Mouse (Mus musculus): ENCODE results near the gene Wdr62. TPM values are rescaled to one million over a fixed set of nuclear protein-coding genes. Genes with fewer than 3 reads are reported as not detected.

Wdr62 gene
- total RNA-seq (2014; fragmentation: Nextera tagmentation) (16.5 and 57.9 TPM in 2 replicates), total RNA-seq (2017) (7.0 and 8.2 TPM in 2 replicates), polyA plus RNA-seq (2012) (40.3 and 59.1 TPM in 2 replicates)

- Histone ChIP-seq H3K27me3 (ENCODE audit: insufficient read depth, low read length) (0 out of 2 replicates have a peak, but pooled peaks cover 3% of the 10 kb centered on the region), H3K9me3 (replicated peaks) (no peaks in the 10 kb centered on the region), H3K4me3 (ENCODE audit: low read depth, low read length) (peak within 1 kb of the TSS; percentile 92), H3K4me1 (ENCODE audit: insufficient read depth, low read depth, low read length) (peaks cover 27% of the 10 kb centered on the region), H3K36me3 (replicated peaks) (peaks cover 24% of the 10 kb centered on the region)
- no peak for TF ChIP-seq TAL1 (conservative IDR thresholded peaks at IDR 0.05; ENCODE audit: low read depth, low read length)
- TF ChIP-seq GATA2 (IDR thresholded peaks at IDR 0.05; ENCODE audit: borderline replicate concordance, low read depth, low read length): no peak
- TF ChIP-seq CTCF (IDR thresholded peaks at IDR 0.05; ENCODE audit: low read depth, low read length): no peak
- TF ChIP-seq GATA1 (IDR thresholded peaks at IDR 0.05; ENCODE audit: borderline replicate concordance, low read length): no peak
- TF ChIP-seq POLR2AphosphoS5 (IDR thresholded peaks at IDR 0.05; ENCODE audit: insufficient replicate concordance, low read depth, low read length): no peak
- DNase-seq (ENCODE audit: low spot score): peak; percentile 99
- peak; percentile 89 for ATAC-seq (ENCODE audit: extremely low read depth, insufficient number of reproducible peaks, low FRiP score, poor library complexity, severe bottlenecking)
Measured at GRCm38 (mm10) chr7:30279951-30280669, at the start of gene Wdr62, which contains the start of gene Thap8. Gene Wdr62, minus strand, starts transcription at chr7:30280419. Gene Thap8, plus strand, starts transcription at chr7:30280094.

- DNase-seq (ENCODE audit: low spot score) (no peak), ATAC-seq (ENCODE audit: extremely low read depth, insufficient number of reproducible peaks, low FRiP score, poor library complexity, severe bottlenecking) (no peak)
- H3K4me3 ChIP-seq (ENCODE audit: low read depth, low read length): no peak overlapping the region
- no peak for TF ChIP-seq GATA1 (IDR thresholded peaks at IDR 0.05; ENCODE audit: borderline replicate concordance, low read length)
- no peak for TF ChIP-seq CTCF (IDR thresholded peaks at IDR 0.05; ENCODE audit: low read depth, low read length)
- TF ChIP-seq TAL1 (conservative IDR thresholded peaks at IDR 0.05; ENCODE audit: low read depth, low read length): no peak
- TF ChIP-seq GATA2 (IDR thresholded peaks at IDR 0.05; ENCODE audit: borderline replicate concordance, low read depth, low read length): no peak
- TF ChIP-seq POLR2AphosphoS5 (IDR thresholded peaks at IDR 0.05; ENCODE audit: insufficient replicate concordance, low read depth, low read length): no peak
- H3K4me1 ChIP-seq (ENCODE audit: insufficient read depth, low read depth, low read length): peaks cover 12% of the 10 kb centered on the region
- no peaks in the 10 kb centered on the region for H3K36me3 ChIP-seq (replicated peaks)
- H3K9me3 ChIP-seq (replicated peaks): 0 out of 2 replicates have a peak, but pooled peaks cover 3% of the 10 kb centered on the region
- H3K27me3 ChIP-seq (ENCODE audit: insufficient read depth, low read length): peaks cover 18% of the 10 kb centered on the region
Measured at GRCm38 (mm10) chr7:30328379-30328778, 48.2 kb upstream of the Wdr62 start.

GRCm38 (mm10) chr7:30327140-30327539 is 46.9 kb upstream of the Wdr62 start:
- no peak for DNase-seq (ENCODE audit: low spot score)
- 0 out of 2 replicates have a peak, but pooled peaks cover 3% of the 10 kb centered on the region for H3K9me3 ChIP-seq (replicated peaks)
- no peak for TF ChIP-seq POLR2AphosphoS5 (IDR thresholded peaks at IDR 0.05; ENCODE audit: insufficient replicate concordance, low read depth, low read length)
- no peak for TF ChIP-seq TAL1 (conservative IDR thresholded peaks at IDR 0.05; ENCODE audit: low read depth, low read length)
- no peak for TF ChIP-seq GATA2 (IDR thresholded peaks at IDR 0.05; ENCODE audit: borderline replicate concordance, low read depth, low read length)
- TF ChIP-seq CTCF (IDR thresholded peaks at IDR 0.05; ENCODE audit: low read depth, low read length): no peak
- TF ChIP-seq GATA1 (IDR thresholded peaks at IDR 0.05; ENCODE audit: borderline replicate concordance, low read length): no peak
- H3K4me1 ChIP-seq (ENCODE audit: insufficient read depth, low read depth, low read length): peaks cover 19% of the 10 kb centered on the region
- peaks cover 18% of the 10 kb centered on the region for H3K27me3 ChIP-seq (ENCODE audit: insufficient read depth, low read length)
- ATAC-seq (ENCODE audit: extremely low read depth, insufficient number of reproducible peaks, low FRiP score, poor library complexity, severe bottlenecking): no peak
- H3K4me3 ChIP-seq (ENCODE audit: low read depth, low read length): no peak overlapping the region
- no peaks in the 10 kb centered on the region for H3K36me3 ChIP-seq (replicated peaks)

- DNase-seq (ENCODE audit: low spot score): no peak
Measured at GRCm38 (mm10) chr7:30326427-30326826, 46.2 kb upstream of the Wdr62 start.

GRCm38 (mm10) chr7:30325364-30325763 is 45.1 kb upstream of the Wdr62 start:
- Histone ChIP-seq H3K27me3 (ENCODE audit: insufficient read depth, low read length) (peaks cover 18% of the 10 kb centered on the region), H3K36me3 (replicated peaks) (peaks cover 7% of the 10 kb centered on the region), H3K9me3 (replicated peaks) (0 out of 2 replicates have a peak, but pooled peaks cover 3% of the 10 kb centered on the region), H3K4me3 (ENCODE audit: low read depth, low read length) (no peak overlapping the region), H3K4me1 (ENCODE audit: insufficient read depth, low read depth, low read length) (peaks cover 28% of the 10 kb centered on the region)
- TF ChIP-seq CTCF (IDR thresholded peaks at IDR 0.05; ENCODE audit: low read depth, low read length) (peak; percentile 83), TAL1 (conservative IDR thresholded peaks at IDR 0.05; ENCODE audit: low read depth, low read length) (no peak)
- DNase-seq (ENCODE audit: low spot score) (no peak), ATAC-seq (ENCODE audit: extremely low read depth, insufficient number of reproducible peaks, low FRiP score, poor library complexity, severe bottlenecking) (no peak)

More at GRCm38 (mm10) chr7:30326427-30326826, 46.2 kb upstream of the Wdr62 start:
- no peaks in the 10 kb centered on the region for H3K36me3 ChIP-seq (replicated peaks)
- TF ChIP-seq GATA2 (IDR thresholded peaks at IDR 0.05; ENCODE audit: borderline replicate concordance, low read depth, low read length) (no peak), TAL1 (conservative IDR thresholded peaks at IDR 0.05; ENCODE audit: low read depth, low read length) (no peak), CTCF (IDR thresholded peaks at IDR 0.05; ENCODE audit: low read depth, low read length) (no peak), GATA1 (IDR thresholded peaks at IDR 0.05; ENCODE audit: borderline replicate concordance, low read length) (no peak), POLR2AphosphoS5 (IDR thresholded peaks at IDR 0.05; ENCODE audit: insufficient replicate concordance, low read depth, low read length) (no peak)
- H3K9me3 ChIP-seq (replicated peaks): 0 out of 2 replicates have a peak, but pooled peaks cover 3% of the 10 kb centered on the region
- ATAC-seq (ENCODE audit: extremely low read depth, insufficient number of reproducible peaks, low FRiP score, poor library complexity, severe bottlenecking): no peak
- no peak overlapping the region for H3K4me3 ChIP-seq (ENCODE audit: low read depth, low read length)
- H3K27me3 ChIP-seq (ENCODE audit: insufficient read depth, low read length): peaks cover 18% of the 10 kb centered on the region
- peaks cover 18% of the 10 kb centered on the region for H3K4me1 ChIP-seq (ENCODE audit: insufficient read depth, low read depth, low read length)

- H3K4me1 ChIP-seq (ENCODE audit: insufficient read depth, low read depth, low read length): peaks cover 38% of the 10 kb centered on the region
- DNase-seq (ENCODE audit: low spot score): no peak
- peaks cover 15% of the 10 kb centered on the region for H3K27me3 ChIP-seq (ENCODE audit: insufficient read depth, low read length)
- 0 out of 2 replicates have a peak, but pooled peaks cover 3% of the 10 kb centered on the region for H3K9me3 ChIP-seq (replicated peaks)
- H3K36me3 ChIP-seq (replicated peaks): peaks cover 11% of the 10 kb centered on the region
- H3K4me3 ChIP-seq (ENCODE audit: low read depth, low read length): no peak overlapping the region
- no peak for TF ChIP-seq GATA1 (IDR thresholded peaks at IDR 0.05; ENCODE audit: borderline replicate concordance, low read length)
- no peak for TF ChIP-seq TAL1 (conservative IDR thresholded peaks at IDR 0.05; ENCODE audit: low read depth, low read length)
- no peak for TF ChIP-seq CTCF (IDR thresholded peaks at IDR 0.05; ENCODE audit: low read depth, low read length)
- no peak for TF ChIP-seq GATA2 (IDR thresholded peaks at IDR 0.05; ENCODE audit: borderline replicate concordance, low read depth, low read length)
- TF ChIP-seq POLR2AphosphoS5 (IDR thresholded peaks at IDR 0.05; ENCODE audit: insufficient replicate concordance, low read depth, low read length): no peak
- no peak for ATAC-seq (ENCODE audit: extremely low read depth, insufficient number of reproducible peaks, low FRiP score, poor library complexity, severe bottlenecking)
Measured at GRCm38 (mm10) chr7:30324300-30324944, 44.2 kb upstream of the Wdr62 start.
